Mouse (Mus musculus) megakaryocyte-erythroid progenitor cell, adult 5-6 weeks (primary cell): ENCODE data around the gene Camsap2. TPM values are rescaled to one million over a fixed set of nuclear protein-coding genes. Genes with fewer than 3 reads are reported as not detected.

Experiments used
- ATAC-seq: replicated peaks from 2 replicates; pipeline ENCODE4 v1.8.0; 2016; ENCODE audit warnings: mild to moderate bottlenecking, inconsistent platforms; ENCODE audit not compliant: severe bottlenecking, poor library complexity, low FRiP score, low TSS enrichment
- total RNA-seq, 2 experiments: library from RNA; stranded (forward) in 1 of 2; stranded (reverse) in 1 of 2; fragments of 200-1000, 215-1000 nt in 1 of 2; fragments of >200 nt in 1 of 2; fragmentation: Nextera tagmentation in 1 of 2; gene quantifications; 2 replicates each; pipeline ENCODE4 v1.2.3; 2014 to 2017

Camsap2 gene
- total RNA-seq, 2 experiments from 2014 or later = 45.6 to 64.4 TPM

- peak; percentile 28 for ATAC-seq
These were observed 600 bp upstream of the Camsap2 start for GRCm38 (mm10) chr1:136346373-136347035.

- no peak for ATAC-seq
These were observed 993 bp downstream of the Camsap2 start for GRCm38 (mm10) chr1:136344768-136345453.

GRCm38 (mm10) chr1:136344281-136344680 is 1.6 kb downstream of the Camsap2 start:
- ATAC-seq = no peak

GRCm38 (mm10) chr1:136343727-136344126 is 2.2 kb downstream of the Camsap2 start:
- ATAC-seq = no peak

GRCm38 (mm10) chr1:136340541-136340940 is 5.4 kb downstream of the Camsap2 start:
- ATAC-seq = no peak

- ATAC-seq = no peak
These were observed 11.2 kb downstream of the Camsap2 start for GRCm38 (mm10) chr1:136334743-136335142.

GRCm38 (mm10) chr1:136333512-136333911 is 12.4 kb downstream of the Camsap2 start:
- ATAC-seq = no peak

- ATAC-seq = no peak
These were observed 12.8 kb downstream of the Camsap2 start for GRCm38 (mm10) chr1:136333071-136333470.

GRCm38 (mm10) chr1:136331836-136332235 is 14.1 kb downstream of the Camsap2 start:
- no peak for ATAC-seq

- no peak for ATAC-seq
These were observed 16.5 kb downstream of the Camsap2 start for GRCm38 (mm10) chr1:136329426-136329825.

GRCm38 (mm10) chr1:136328640-136329039 is 17.3 kb downstream of the Camsap2 start:
- no peak for ATAC-seq

GRCm38 (mm10) chr1:136327638-136328037 is 18.3 kb downstream of the Camsap2 start:
- no peak for ATAC-seq

- no peak for ATAC-seq
These were observed 20.0 kb downstream of the Camsap2 start for GRCm38 (mm10) chr1:136325933-136326332.

- ATAC-seq = peak; percentile 72
These were observed 23.6 kb downstream of the Camsap2 start for GRCm38 (mm10) chr1:136322331-136322730.

- ATAC-seq = peak; percentile 51
These were observed 29.6 kb downstream of the Camsap2 start for GRCm38 (mm10) chr1:136316317-136316716.

- no peak for ATAC-seq
These were observed 36.7 kb downstream of the Camsap2 start for GRCm38 (mm10) chr1:136309193-136309592.

- peak; percentile 97 for ATAC-seq
These were observed 39.5 kb downstream of the Camsap2 start for GRCm38 (mm10) chr1:136306424-136306823.

GRCm38 (mm10) chr1:136293961-136294360 is 51.9 kb downstream of the Camsap2 start:
- no peak for ATAC-seq

- no peak for ATAC-seq
These were observed 56.1 kb downstream of the Camsap2 start for GRCm38 (mm10) chr1:136289803-136290202.

GRCm38 (mm10) chr1:136277366-136277765 is 68.5 kb downstream of the Camsap2 start:
- ATAC-seq = no peak

GRCm38 (mm10) chr1:136268224-136268623 is 77.7 kb downstream of the Camsap2 start:
- ATAC-seq = no peak
